Mouse (Mus musculus) lung, embryonic 15.5 days (tissue): Measurements from ENCODE around the gene Hoxa11. TPM values are rescaled to one million over a fixed set of nuclear protein-coding genes. Genes with fewer than 3 reads are reported as not detected.

ENCODE experiments used
- ATAC-seq: fragments of 200-750 bp; cut with Nextera tagmentation; 2 replicates; pipeline ENCODE4 v1.8.0; 2017; ENCODE audit warnings: moderate number of reproducible peaks, borderline replicate concordance; ENCODE audit not compliant: low FRiP score, low TSS enrichment; ENCODE audit errors: extremely low read depth
- H3K27ac ChIP-seq: fragments of 300-500 bp; sonication (generic); 2 replicates; pipeline ENCODE4 v1.5.1; 2015; ENCODE audit warnings: moderate library complexity, mild to moderate bottlenecking, inconsistent platforms
- H3K27me3 ChIP-seq: fragments of 300-500 bp; sonication (generic); 2 replicates; pipeline ENCODE4 v1.6.1; 2015; ENCODE audit warnings: inconsistent platforms
- H3K36me3 ChIP-seq: fragments of 300-500 bp; sonication (generic); 2 replicates; pipeline ENCODE4 v1.6.1; 2015; ENCODE audit warnings: inconsistent platforms
- H3K4me1 ChIP-seq: fragments of 300-500 bp; sonication (generic); 2 replicates; pipeline ENCODE4 v1.6.1; 2015; ENCODE audit warnings: inconsistent platforms
- H3K4me2 ChIP-seq: fragments of 300-500 bp; sonication (generic); 2 replicates; pipeline ENCODE4 v1.6.1; 2015; ENCODE audit warnings: inconsistent platforms, mild to moderate bottlenecking, moderate library complexity
- H3K4me3 ChIP-seq: fragments of 300-500 bp; sonication (generic); 2 replicates; pipeline ENCODE4 v1.5.1; 2015; ENCODE audit warnings: mild to moderate bottlenecking, inconsistent platforms
- H3K9ac ChIP-seq: fragments of 300-500 bp; sonication (generic); 2 replicates; pipeline ENCODE4 v1.6.1; 2015; ENCODE audit warnings: inconsistent platforms
- H3K9me3 ChIP-seq: fragments of 300-500 bp; sonication (generic); 2 replicates; pipeline ENCODE4 v1.6.1; 2016; ENCODE audit warnings: inconsistent platforms
- WGBS: fragments of 180-500 bp; shearing (Covaris S2); methylation state at CpG from one replicate; pipeline ENCODE4 v1.1.7; 2015; 5-methylcytosine and 5-hydroxymethylcytosine counted together
- polyA plus RNA-seq: library from polyadenylated mRNA; unstranded; fragments of >200 nt; fragmentation: Nextera tagmentation; extraction: Ambion mirVana; gene quantifications from 2 replicates; pipeline ENCODE4 v1.2.1, GENCODE M21; 2015

Gene Hoxa11
- polyA plus RNA-seq, 1 experiment from 2014 or later = not detected

DNA sequence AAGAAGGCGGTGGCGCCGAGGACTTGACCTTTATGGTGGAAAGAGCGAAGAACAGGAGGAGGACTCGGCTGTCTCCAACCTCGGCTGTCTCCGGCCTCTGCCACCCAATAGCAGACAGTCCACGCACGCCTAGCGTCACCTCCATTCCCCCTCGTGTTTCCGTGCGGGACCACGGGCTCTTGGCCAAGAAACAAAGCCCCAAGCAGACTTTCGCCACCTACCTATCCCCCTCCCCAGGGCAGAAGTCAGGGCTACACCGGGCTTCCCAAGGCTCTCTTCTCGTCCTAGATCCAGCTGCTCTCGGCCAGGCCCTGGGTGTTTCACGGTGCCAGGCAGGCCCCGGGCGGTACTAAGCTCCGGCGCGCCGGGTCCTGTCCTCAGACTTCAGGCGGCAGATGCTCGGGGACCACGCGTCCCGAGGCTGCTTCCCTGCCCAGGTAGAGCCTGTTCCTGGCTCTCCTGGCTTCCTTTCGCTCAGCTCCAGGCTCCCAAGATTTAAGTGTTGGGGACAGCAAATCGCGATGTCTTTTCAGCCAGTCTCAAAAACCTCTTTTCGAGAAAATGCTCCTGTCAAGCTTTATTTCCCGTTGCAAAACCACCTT is 7.3 kb upstream of the Hoxa11 start:
- no peak for ATAC-seq
- Histone ChIP-seq H3K4me2 (no peak overlapping the region), H3K9me3 (no peaks in the 10 kb centered on the region), H3K36me3 (no peaks in the 10 kb centered on the region), H3K27me3 (peaks cover 94% of the 10 kb centered on the region), H3K9ac (no peak overlapping the region), H3K4me1 (peaks cover 10% of the 10 kb centered on the region), H3K27ac (no peak overlapping the region), H3K4me3 (no peak overlapping the region)
- WGBS = 2% methylated on average over 35 of the region's 35 CpGs

GRCm38 (mm10) chr6:52252016-52252774 is 6.6 kb upstream of the Hoxa11 start:
- Histone ChIP-seq H3K4me3 (no peak overlapping the region), H3K36me3 (no peaks in the 10 kb centered on the region), H3K4me1 (peaks cover 10% of the 10 kb centered on the region), H3K27ac (no peak overlapping the region), H3K27me3 (peaks cover 95% of the 10 kb centered on the region), H3K9ac (no peak overlapping the region), H3K9me3 (no peaks in the 10 kb centered on the region), H3K4me2 (no peak overlapping the region)
- 3% methylated on average over 24 of the region's 24 CpGs for whole genome bisulfite sequencing
- no peak for ATAC-seq

DNA sequence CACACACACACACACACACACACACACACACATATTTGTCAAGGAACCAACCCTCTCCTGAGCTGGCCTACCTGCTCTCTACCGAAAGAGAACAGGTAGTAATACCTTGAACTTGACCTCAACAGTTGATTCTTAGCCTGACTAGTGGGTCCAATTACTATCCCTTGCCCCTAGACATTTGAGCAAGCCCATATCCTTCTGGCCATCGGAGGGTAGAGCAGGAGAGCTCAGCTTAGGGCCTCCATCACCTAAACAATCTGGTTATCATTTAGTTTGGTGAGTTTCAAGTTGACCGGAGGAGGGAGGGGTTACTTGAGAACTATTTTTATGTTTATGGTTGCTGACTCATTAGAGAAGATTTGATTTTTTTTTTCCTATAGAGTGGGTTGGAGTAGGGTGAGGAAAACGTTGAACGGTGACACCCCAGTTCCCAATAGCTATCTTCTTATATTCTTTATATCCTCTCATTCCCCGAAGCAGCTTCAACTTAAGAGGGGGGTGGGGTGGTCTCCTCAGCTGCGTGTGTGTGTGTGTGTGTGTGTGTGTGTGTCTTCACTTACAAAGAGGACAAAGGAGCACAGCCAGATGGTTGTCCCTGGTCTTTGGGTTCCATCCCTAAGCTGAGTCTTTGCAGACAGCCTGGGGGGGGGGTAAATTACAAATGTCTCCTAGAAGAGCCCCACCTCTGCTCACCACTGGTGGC is 5.7 kb upstream of the Hoxa11 start:
- Histone ChIP-seq H3K4me1 (peaks cover 10% of the 10 kb centered on the region), H3K36me3 (no peaks in the 10 kb centered on the region), H3K27ac (no peak overlapping the region), H3K27me3 (peaks cover 97% of the 10 kb centered on the region), H3K4me3 (no peak overlapping the region), H3K4me2 (no peak overlapping the region), H3K9ac (no peak overlapping the region), H3K9me3 (no peaks in the 10 kb centered on the region)
- 7% methylated on average over 7 of the region's 7 CpGs for WGBS
- no peak for ATAC-seq

DNA sequence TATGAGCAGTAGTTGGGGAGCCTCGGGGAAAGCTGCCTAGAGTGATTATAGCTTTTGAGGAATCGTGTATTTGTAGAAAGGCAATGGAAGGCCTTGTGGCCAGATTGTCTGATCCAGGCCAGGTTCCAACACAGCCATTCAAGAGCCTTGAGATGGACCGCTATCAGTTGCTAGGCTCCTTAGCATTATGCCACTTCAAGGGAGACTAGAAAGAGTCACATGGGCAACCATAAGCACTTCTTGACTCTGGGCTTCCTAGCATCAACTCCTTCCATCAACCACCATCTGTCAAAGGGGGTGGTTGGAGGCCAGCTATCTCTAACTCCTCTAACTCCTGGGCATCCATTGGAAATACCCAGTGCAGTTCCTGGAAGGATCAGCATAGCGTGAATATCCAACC is 4.2 kb upstream of the Hoxa11 start:
- Histone ChIP-seq H3K4me2 (no peak overlapping the region), H3K4me3 (no peak overlapping the region), H3K9ac (no peak overlapping the region), H3K4me1 (peaks cover 18% of the 10 kb centered on the region), H3K27ac (no peak overlapping the region), H3K9me3 (no peaks in the 10 kb centered on the region), H3K27me3 (peaks cover 99% of the 10 kb centered on the region), H3K36me3 (no peaks in the 10 kb centered on the region)
- 4% methylated on average over 4 of the region's 4 CpGs for WGBS
- ATAC-seq = no peak

GRCm38 (mm10) chr6:52249415-52249738 is 3.8 kb upstream of the Hoxa11 start:
- Histone ChIP-seq H3K9me3 (no peaks in the 10 kb centered on the region), H3K27ac (no peak overlapping the region), H3K4me3 (0 out of 2 replicates have a peak overlapping the region, but pooled peaks have one; percentile 4), H3K27me3 (peaks cover 99% of the 10 kb centered on the region), H3K4me1 (peaks cover 18% of the 10 kb centered on the region), H3K4me2 (no peak overlapping the region), H3K36me3 (no peaks in the 10 kb centered on the region), H3K9ac (no peak overlapping the region)
- 1% methylated on average over 16 of the region's 16 CpGs for WGBS
- ATAC-seq = no peak

DNA sequence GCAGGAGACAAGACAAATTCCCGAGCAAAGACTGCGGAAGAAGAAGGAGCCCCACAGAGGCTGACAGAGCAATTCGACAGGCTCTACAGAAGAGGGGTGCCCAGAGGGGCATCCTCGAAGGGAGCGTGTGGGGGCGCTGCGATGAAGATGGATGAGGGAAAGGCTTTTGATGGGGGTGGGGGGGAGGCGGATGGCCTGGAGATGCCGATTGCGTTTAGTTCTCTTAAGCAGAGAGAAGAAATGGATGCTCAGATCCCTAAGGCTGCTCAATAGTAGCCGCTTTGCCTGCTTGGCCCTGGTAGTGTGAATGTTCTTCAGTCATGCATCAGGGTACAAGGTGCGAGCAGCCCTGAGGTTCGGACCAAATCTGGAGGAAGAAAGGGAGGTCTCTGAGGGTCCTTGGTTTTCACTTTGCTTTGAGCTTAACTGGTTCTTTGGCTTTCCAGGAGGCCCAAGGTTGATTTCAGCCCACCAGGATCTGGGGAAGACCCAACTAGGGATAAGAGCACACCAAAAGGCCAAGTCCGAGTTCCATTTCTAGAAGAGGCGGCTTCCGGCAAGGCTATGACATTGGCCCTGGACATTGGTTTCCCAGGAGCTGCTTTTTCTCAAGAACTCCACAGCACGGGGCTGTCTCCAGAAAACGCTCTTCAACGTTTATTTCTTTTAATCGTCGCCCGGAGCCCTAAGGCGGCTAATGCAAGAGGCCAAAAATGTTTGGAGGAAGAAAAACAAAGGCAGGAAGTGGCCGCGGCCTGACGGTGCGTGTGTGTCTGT is 3.2 kb upstream of the Hoxa11 start:
- no peak overlapping the region for H3K27ac ChIP-seq
- H3K4me3 ChIP-seq = 0 out of 2 replicates have a peak overlapping the region, but pooled peaks have one; percentile 4
- H3K27me3 ChIP-seq = peaks cover 99% of the 10 kb centered on the region
- WGBS = 2% methylated on average over 27 of the region's 27 CpGs
- H3K9me3 ChIP-seq = no peaks in the 10 kb centered on the region
- H3K4me2 ChIP-seq = no peak overlapping the region
- H3K36me3 ChIP-seq = no peaks in the 10 kb centered on the region
- no peak overlapping the region for H3K9ac ChIP-seq
- no peak for ATAC-seq
- peaks cover 18% of the 10 kb centered on the region for H3K4me1 ChIP-seq

GRCm38 (mm10) chr6:52247766-52248637 is 2.4 kb upstream of the Hoxa11 start:
- WGBS = 2% methylated on average over 23 of the region's 23 CpGs
- Histone ChIP-seq H3K4me1 (peaks cover 12% of the 10 kb centered on the region; the same call in 1 of the 2 replicates), H3K4me3 (no peak overlapping the region), H3K36me3 (no peaks in the 10 kb centered on the region), H3K27ac (no peak overlapping the region), H3K9ac (no peak overlapping the region), H3K27me3 (peaks cover 99% of the 10 kb centered on the region), H3K9me3 (no peaks in the 10 kb centered on the region), H3K4me2 (no peak overlapping the region)
- no peak for ATAC-seq

GRCm38 (mm10) chr6:52246916-52247315 is 1.3 kb upstream of the Hoxa11 start:
- Histone ChIP-seq H3K4me1 (peaks cover 12% of the 10 kb centered on the region; the same call in 1 of the 2 replicates), H3K27ac (no peak overlapping the region), H3K9ac (no peak overlapping the region), H3K36me3 (no peaks in the 10 kb centered on the region), H3K9me3 (no peaks in the 10 kb centered on the region), H3K4me3 (no peak overlapping the region), H3K27me3 (peaks cover 99% of the 10 kb centered on the region), H3K4me2 (no peak overlapping the region)
- 2% methylated on average over 3 of the region's 3 CpGs for WGBS
- ATAC-seq = no peak

DNA sequence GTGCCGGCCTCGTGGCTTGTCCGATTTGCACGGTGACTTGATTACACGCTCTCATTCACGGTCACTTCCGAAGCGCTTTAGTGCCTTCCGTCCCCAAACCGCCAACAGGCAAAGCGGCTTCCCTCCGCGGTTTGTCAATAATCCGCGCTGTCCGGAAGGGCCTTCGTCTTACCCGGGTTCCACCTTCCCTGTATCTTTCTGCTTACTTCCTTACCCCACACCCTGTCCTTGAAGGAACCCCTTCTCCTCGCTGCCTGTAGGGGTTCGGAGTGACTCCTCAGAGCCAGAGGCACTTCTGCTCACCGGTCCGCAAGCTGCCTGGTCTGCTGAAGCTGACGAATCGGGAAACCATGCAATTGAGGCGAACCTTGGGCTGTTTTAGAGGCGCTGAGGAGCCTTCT is 793 bp upstream of the Hoxa11 start:
- H3K9ac ChIP-seq = no peak overlapping the region
- no peak for ATAC-seq
- H3K36me3 ChIP-seq = no peaks in the 10 kb centered on the region
- WGBS = 2% methylated on average over 26 of the region's 26 CpGs
- no peak overlapping the region for H3K4me3 ChIP-seq
- H3K27me3 ChIP-seq = peaks cover 99% of the 10 kb centered on the region
- no peak overlapping the region for H3K27ac ChIP-seq
- peaks cover 12% of the 10 kb centered on the region; the same call in 1 of the 2 replicates for H3K4me1 ChIP-seq
- H3K4me2 ChIP-seq = no peak overlapping the region
- no peaks in the 10 kb centered on the region for H3K9me3 ChIP-seq

GRCm38 (mm10) chr6:52245040-52245756 is 412 bp downstream of the Hoxa11 start:
- ATAC-seq = no peak
- Histone ChIP-seq H3K27ac (no peak overlapping the region), H3K36me3 (no peaks in the 10 kb centered on the region), H3K9me3 (no peaks in the 10 kb centered on the region), H3K4me2 (no peak overlapping the region), H3K4me3 (peak overlapping the region; percentile 8; the same call in 1 of the 2 replicates), H3K27me3 (peaks cover 100% of the 10 kb centered on the region), H3K4me1 (peaks cover 13% of the 10 kb centered on the region), H3K9ac (no peak overlapping the region)
- under 1% methylated on average over 71 of the region's 71 CpGs for WGBS
